Mouse (Mus musculus) lung, postnatal 10 days (tissue): ENCODE results near the gene Gm20795.
"Not testable (repeated sequence)": the region's sequence is repeated elsewhere in the genome, so short reads cannot be mapped to it uniquely, and the experiment has no call there.

Experiments
- DNase-seq: peaks from one replicate; pipeline ENCODE4 v3.0.0; 2021

The Gm20795 gene

DNA sequence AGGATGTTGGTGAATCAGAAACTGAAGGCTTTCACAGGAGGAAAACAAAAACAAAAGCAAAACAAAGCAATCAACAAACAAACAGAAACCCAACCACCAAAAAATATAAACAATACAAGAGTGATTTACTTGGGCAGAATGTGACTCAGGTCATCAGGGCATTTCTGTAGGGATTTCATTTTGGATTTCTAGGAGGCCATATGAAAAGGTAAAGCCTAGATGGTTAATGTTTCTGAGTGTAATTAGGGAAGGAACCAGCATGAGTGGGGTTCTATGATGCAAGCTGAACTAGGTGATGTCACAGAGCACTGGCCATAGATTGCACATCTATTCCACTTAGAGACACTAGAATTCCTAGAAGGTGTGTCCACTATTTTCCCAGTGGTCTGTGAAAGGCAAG is at the start of gene Gm20795:
Gene Gm20795, plus strand, starts transcription at position 301 of the 400 bp plus-strand sequence.
- not testable (repeated sequence) for DNase-seq

DNA sequence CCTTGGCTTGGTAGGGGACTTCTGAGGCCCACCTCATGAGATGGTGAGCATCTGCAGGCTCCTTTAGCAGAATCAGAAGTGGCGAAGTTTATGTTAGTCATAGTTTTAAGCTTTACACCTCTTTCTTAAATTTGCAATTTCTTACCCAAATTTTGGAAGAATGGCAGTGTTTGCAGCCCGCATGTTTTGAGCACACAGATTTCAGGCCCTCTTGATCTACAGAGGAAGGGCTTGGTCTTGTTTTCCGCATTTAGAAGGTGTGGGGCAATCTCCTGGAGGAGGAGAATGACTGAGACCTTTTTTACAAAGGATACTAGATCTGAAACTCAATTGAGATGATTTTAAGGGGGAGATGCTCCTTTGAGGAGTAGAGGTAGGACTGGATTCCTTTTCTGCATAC is 29.0 kb upstream of the Gm20795 start, which contains the start of gene Gm21797:
Gene Gm21797, minus strand, starts transcription at position 101 of the 400 bp plus-strand sequence.
- not testable (repeated sequence) for DNase-seq
